Mouse (Mus musculus) lung, embryonic 15.5 days (tissue): Measurements from ENCODE around the gene Tardbp. TPM values are rescaled to one million over a fixed set of nuclear protein-coding genes. Genes with fewer than 3 reads are reported as not detected.

ENCODE experiments used
- ATAC-seq: fragments of 200-750 bp; cut with Nextera tagmentation; 2 replicates; pipeline ENCODE4 v1.8.0; 2017; ENCODE audit warnings: moderate number of reproducible peaks, borderline replicate concordance; ENCODE audit not compliant: low FRiP score, low TSS enrichment; ENCODE audit errors: extremely low read depth
- H3K27ac ChIP-seq: fragments of 300-500 bp; sonication (generic); 2 replicates; pipeline ENCODE4 v1.5.1; 2015; ENCODE audit warnings: moderate library complexity, mild to moderate bottlenecking, inconsistent platforms
- H3K27me3 ChIP-seq: fragments of 300-500 bp; sonication (generic); 2 replicates; pipeline ENCODE4 v1.6.1; 2015; ENCODE audit warnings: inconsistent platforms
- H3K36me3 ChIP-seq: fragments of 300-500 bp; sonication (generic); 2 replicates; pipeline ENCODE4 v1.6.1; 2015; ENCODE audit warnings: inconsistent platforms
- H3K4me1 ChIP-seq: fragments of 300-500 bp; sonication (generic); 2 replicates; pipeline ENCODE4 v1.6.1; 2015; ENCODE audit warnings: inconsistent platforms
- H3K4me2 ChIP-seq: fragments of 300-500 bp; sonication (generic); 2 replicates; pipeline ENCODE4 v1.6.1; 2015; ENCODE audit warnings: inconsistent platforms, mild to moderate bottlenecking, moderate library complexity
- H3K4me3 ChIP-seq: fragments of 300-500 bp; sonication (generic); 2 replicates; pipeline ENCODE4 v1.5.1; 2015; ENCODE audit warnings: mild to moderate bottlenecking, inconsistent platforms
- H3K9ac ChIP-seq: fragments of 300-500 bp; sonication (generic); 2 replicates; pipeline ENCODE4 v1.6.1; 2015; ENCODE audit warnings: inconsistent platforms
- H3K9me3 ChIP-seq: fragments of 300-500 bp; sonication (generic); 2 replicates; pipeline ENCODE4 v1.6.1; 2016; ENCODE audit warnings: inconsistent platforms
- WGBS: fragments of 180-500 bp; shearing (Covaris S2); methylation state at CpG from one replicate; pipeline ENCODE4 v1.1.7; 2015; 5-methylcytosine and 5-hydroxymethylcytosine counted together
- polyA plus RNA-seq: library from polyadenylated mRNA; unstranded; fragments of >200 nt; fragmentation: Nextera tagmentation; extraction: Ambion mirVana; gene quantifications from 2 replicates; pipeline ENCODE4 v1.2.1, GENCODE M21; 2015

Tardbp gene
- polyA plus RNA-seq, 1 experiment from 2014 or later = 392 TPM

DNA sequence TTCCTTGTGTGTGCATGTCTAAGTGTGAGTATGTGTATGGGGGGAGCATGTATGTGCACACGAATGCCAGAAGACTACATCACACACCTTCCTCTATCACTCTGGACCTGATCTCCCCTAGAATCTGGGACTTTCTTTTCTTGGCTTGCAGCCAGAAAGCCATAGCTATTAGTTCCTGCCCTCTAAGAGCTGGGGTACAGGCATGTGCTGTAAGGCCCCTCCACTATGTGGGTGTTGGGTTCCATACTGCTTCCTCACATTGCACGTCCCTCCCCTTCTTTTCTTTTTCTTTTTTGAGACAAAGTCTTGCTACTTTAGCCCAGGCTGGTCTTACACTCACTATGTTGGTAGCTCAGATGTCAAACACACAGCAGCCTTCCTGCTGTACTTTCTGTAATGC is 8.5 kb upstream of the Tardbp start:
- Histone ChIP-seq H3K9ac (no peak overlapping the region), H3K4me1 (0 out of 2 replicates have a peak, but pooled peaks cover 9% of the 10 kb centered on the region), H3K36me3 (no peaks in the 10 kb centered on the region), H3K4me3 (no peak overlapping the region), H3K4me2 (no peak overlapping the region), H3K27ac (no peak overlapping the region), H3K27me3 (no peaks in the 10 kb centered on the region), H3K9me3 (no peaks in the 10 kb centered on the region)
- no peak for ATAC-seq
- 60% methylated on average over 2 of the region's 2 CpGs for WGBS

DNA sequence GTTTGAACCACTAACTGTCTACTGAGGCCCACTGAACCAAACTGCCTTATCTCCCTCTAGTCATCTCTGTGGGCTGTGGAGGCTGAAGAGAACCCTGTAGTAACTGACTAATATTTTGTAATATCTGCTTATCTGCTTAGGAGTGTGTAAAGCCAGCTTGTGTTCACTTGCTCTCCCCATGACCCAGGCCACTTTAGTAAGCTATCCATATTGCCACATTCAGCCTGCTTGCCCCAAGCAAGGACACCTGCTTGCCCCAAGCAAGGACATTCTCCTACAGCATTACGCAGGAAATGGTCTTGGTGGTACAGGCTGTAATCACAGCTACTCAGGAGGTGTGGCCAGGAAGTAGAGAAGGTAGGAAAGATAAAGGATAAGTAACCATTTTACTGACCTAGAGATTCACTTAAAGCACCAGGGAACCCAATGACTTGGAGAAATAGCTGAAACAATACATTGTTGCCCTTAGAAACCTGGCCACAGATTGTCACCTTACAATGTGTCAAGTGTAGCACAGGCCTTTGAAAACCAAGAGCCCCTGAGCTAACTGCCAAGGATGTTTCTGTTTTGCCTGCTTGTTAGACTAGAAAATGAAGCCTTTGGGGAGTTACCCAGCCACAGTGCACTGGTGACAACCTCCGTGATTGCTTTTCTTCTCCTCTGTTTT is 6.7 kb upstream of the Tardbp start:
- 52% methylated on average over 2 of the region's 2 CpGs for WGBS
- H3K27me3 ChIP-seq = no peaks in the 10 kb centered on the region
- H3K4me2 ChIP-seq = no peak overlapping the region
- no peak overlapping the region for H3K4me3 ChIP-seq
- H3K36me3 ChIP-seq = no peaks in the 10 kb centered on the region
- no peak for ATAC-seq
- H3K4me1 ChIP-seq = 0 out of 2 replicates have a peak, but pooled peaks cover 9% of the 10 kb centered on the region
- peak overlapping the region; percentile 15; the same call in 1 of the 2 replicates for H3K27ac ChIP-seq
- no peak overlapping the region for H3K9ac ChIP-seq
- H3K9me3 ChIP-seq = no peaks in the 10 kb centered on the region

DNA sequence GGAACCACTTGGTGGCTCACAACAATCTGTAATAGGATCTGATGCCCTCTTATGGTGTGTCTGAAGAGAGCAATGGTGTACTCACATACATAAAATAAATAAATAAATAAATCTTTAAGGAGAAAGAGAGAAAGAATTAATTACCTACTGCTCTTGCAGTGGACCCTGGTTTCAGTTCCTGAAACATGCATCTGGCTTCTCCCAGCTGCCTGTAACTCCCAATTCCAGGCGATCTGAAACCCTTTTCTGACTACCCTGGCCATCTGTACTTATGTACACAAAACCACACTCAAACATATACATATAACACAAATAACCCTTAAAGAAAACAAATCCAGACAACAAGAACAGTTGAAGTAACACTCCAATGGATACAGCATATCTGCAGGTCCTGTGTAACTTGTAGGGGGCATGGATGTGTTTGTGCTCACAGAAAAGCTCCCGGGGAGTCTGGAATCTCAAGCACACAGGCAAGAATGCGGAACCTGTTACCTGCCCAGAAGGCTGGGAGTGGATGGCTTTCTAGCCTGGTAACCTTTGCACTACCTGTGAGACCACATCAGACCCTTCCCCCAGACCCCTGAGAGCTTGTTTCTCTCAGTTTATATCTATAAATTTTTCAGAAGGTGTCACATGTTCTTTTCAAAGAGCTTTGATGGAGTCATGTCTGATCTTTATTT is 5.3 kb upstream of the Tardbp start:
- Histone ChIP-seq H3K4me1 (peaks cover 7% of the 10 kb centered on the region), H3K9ac (no peak overlapping the region), H3K4me2 (no peak overlapping the region), H3K36me3 (no peaks in the 10 kb centered on the region), H3K9me3 (no peaks in the 10 kb centered on the region), H3K27me3 (no peaks in the 10 kb centered on the region), H3K4me3 (no peak overlapping the region), H3K27ac (peak overlapping the region; percentile 79)
- no peak; the same call in 1 of the 2 replicates for ATAC-seq
- WGBS = 44% methylated on average over 3 of the region's 3 CpGs

DNA sequence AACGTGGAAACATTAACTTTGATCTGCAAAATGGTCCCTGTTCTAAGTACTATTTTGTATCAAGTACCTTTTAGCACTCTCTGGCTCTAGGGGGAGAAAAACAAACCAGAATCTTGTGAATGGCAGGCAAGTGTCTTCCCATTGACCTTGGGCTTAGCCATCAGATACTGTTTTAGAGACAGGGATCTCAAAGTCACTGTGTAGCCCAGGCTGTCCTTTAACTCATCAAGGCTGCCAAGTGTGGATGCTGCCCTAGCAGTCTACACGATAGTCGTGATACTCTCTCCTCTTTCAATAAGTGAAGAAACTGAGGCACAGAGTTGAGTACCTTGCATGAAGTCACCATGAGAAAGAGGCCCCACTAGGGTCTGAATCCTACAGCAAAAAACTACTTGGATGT is 427 bp upstream of the Tardbp start:
- no peak overlapping the region for H3K27ac ChIP-seq
- peak; percentile 8; the same call in 1 of the 2 replicates for ATAC-seq

DNA sequence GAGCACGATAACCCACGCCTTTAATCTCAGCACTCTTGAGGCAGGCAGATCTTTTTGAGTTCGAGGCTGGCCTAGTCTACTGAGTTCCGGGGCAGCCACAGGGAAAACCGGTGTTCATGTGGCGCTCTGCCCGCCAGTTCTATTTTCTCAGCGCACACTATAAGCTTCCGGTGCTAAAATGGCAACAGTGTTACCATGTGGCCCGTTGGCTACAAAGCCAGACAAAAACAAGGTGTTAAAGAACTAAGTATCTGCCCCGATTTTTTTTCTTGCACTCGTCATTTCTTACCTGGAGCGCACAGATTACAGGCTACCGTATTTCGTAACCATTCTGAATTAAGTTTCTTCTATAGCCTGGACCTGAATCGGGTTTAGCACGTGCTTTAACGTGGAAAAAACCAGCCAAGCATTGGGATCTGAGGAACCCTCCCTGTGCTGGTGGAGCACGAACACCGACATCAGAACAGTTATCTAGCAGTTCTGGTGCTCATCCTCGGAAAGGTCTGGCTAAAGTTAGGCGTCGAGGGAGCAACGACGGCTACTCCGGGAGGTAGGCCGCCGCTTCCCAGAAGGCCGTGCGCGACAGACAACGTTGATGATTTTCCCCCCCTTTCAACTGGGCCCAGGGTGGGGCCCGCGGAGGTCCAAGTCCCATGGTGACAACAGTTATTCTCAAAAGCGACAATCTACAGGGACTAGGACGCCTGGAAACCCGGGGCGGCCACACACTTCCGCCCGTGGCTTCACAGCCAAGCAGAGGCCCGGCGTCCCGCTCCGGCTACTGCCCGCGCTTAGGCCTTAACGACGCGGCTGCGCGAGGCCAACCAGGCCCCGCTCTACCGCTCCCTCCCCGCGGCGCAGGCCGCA is 830 bp downstream of the Tardbp start:
- peak overlapping the region; percentile 88 for H3K27ac ChIP-seq
- H3K4me3 ChIP-seq = peak overlapping the region; percentile 77
- ATAC-seq = peak; percentile 66
- no peaks in the 10 kb centered on the region for H3K9me3 ChIP-seq
- H3K36me3 ChIP-seq = peaks cover 41% of the 10 kb centered on the region
- H3K9ac ChIP-seq = peak overlapping the region; percentile 95
- H3K27me3 ChIP-seq = no peaks in the 10 kb centered on the region
- H3K4me1 ChIP-seq = peaks cover 32% of the 10 kb centered on the region
- WGBS = under 1% methylated on average over 57 of the region's 57 CpGs
- peak overlapping the region; percentile 80 for H3K4me2 ChIP-seq

More for the DNA sequence above, 427 bp upstream of the Tardbp start:
- H3K27me3 ChIP-seq = no peaks in the 10 kb centered on the region
- peak overlapping the region; percentile 80 for H3K4me2 ChIP-seq
- H3K9ac ChIP-seq = peak overlapping the region; percentile 11; the same call in 1 of the 2 replicates
- H3K4me3 ChIP-seq = peak overlapping the region; percentile 77
- 58% methylated on average over 3 of the region's 3 CpGs for whole genome bisulfite sequencing
- peaks cover 29% of the 10 kb centered on the region for H3K36me3 ChIP-seq
- peaks cover 30% of the 10 kb centered on the region for H3K4me1 ChIP-seq
- H3K9me3 ChIP-seq = no peaks in the 10 kb centered on the region

DNA sequence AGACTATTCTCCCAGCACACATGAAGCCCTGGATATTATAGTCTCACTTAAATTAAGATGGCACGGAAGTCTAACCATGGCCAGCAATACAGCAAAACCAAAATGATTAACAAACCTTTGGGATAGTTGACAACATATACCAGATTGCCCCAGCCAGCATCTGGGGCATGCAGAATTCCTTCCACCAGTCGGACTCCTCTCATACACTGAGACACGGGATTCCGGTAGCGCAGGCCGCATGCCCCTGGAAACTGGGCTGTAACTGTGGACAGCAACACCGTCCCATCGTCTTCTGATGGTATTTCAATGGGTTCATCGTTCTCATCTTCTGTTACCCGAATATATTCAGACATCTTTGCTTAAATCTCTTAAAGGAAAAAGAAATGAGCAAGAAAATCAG is 1.8 kb downstream of the Tardbp start:
- Histone ChIP-seq H3K27ac (no peak overlapping the region), H3K9ac (peak overlapping the region; percentile 95), H3K36me3 (peaks cover 48% of the 10 kb centered on the region), H3K4me3 (peak overlapping the region; percentile 77), H3K4me2 (peak overlapping the region; percentile 80), H3K27me3 (no peaks in the 10 kb centered on the region), H3K9me3 (no peaks in the 10 kb centered on the region), H3K4me1 (peaks cover 38% of the 10 kb centered on the region)
- ATAC-seq = no peak
- WGBS = 71% methylated on average over 10 of the region's 10 CpGs

DNA sequence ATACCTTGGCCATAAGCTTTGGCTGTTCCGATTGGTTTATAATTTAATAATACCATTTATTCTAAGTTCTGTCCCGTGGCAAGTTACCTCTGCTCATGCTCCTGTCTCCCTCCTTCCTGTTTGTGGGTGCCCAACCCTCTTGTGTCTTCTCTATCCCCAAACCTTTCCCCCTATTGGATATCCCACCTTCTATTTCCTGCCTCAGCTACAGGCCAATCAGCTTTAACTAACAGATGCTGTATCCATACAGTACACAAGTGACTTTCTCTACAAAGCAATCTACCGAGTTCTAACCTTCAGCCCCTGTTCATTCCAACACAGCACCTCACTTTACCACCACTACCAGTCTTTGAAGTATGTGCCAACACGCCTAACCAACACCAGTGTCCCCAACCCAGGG is 3.2 kb downstream of the Tardbp start:
- no peak for ATAC-seq
- H3K4me2 ChIP-seq = 0 out of 2 replicates have a peak overlapping the region, but pooled peaks have one; percentile 0
- 80% methylated on average over 4 of the region's 4 CpGs for WGBS
- H3K4me1 ChIP-seq = peaks cover 41% of the 10 kb centered on the region
- H3K9ac ChIP-seq = no peak overlapping the region
- H3K27ac ChIP-seq = no peak overlapping the region
- peaks cover 62% of the 10 kb centered on the region for H3K36me3 ChIP-seq
- no peaks in the 10 kb centered on the region for H3K9me3 ChIP-seq
- no peak overlapping the region for H3K4me3 ChIP-seq
- H3K27me3 ChIP-seq = no peaks in the 10 kb centered on the region

DNA sequence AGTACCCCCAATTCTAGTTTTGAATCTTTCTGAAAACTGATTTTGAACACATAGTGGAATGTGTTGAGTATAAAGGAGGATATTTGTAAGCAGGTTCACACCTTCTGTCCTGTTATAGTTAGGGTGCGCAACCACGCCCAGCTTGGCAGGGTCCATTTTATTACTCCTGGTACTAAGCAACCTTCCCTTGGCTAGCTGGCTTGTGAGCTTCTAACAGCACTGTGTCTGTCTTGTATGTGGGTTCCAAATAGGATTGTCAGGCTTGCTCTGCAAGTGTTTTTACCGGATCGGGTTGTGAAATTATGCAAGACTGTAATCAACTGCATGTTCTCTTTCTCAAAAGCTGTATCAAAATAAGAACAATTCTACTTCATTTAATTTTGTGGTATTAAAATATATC is 4.3 kb downstream of the Tardbp start:
- Histone ChIP-seq H3K4me2 (no peak overlapping the region), H3K9ac (no peak overlapping the region), H3K27ac (no peak overlapping the region), H3K4me3 (no peak overlapping the region), H3K36me3 (peaks cover 68% of the 10 kb centered on the region), H3K4me1 (peaks cover 41% of the 10 kb centered on the region), H3K9me3 (no peaks in the 10 kb centered on the region), H3K27me3 (no peaks in the 10 kb centered on the region)
- ATAC-seq = no peak
- 91% methylated on average over 4 of the region's 4 CpGs for WGBS

DNA sequence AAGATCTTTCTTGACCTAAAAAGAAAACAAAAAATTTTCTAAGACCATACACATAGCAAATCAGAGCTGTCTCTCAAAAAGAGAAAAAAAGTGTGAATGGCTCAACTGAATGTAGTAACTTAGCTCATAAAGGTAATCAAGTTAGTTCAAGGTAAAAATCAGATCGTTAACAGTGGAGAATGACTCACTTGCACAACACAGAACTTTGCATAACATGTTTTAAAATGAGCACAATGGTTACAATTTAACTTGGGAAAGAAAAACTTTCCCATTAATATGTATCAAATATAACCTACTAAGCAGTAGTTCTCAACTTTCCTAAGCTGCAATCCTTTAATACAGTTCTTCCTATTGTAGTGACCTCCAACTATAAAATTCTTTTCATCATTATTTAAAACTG is 6.1 kb downstream of the Tardbp start:
- Histone ChIP-seq H3K9ac (no peak overlapping the region), H3K4me2 (no peak overlapping the region), H3K27me3 (no peaks in the 10 kb centered on the region), H3K9me3 (no peaks in the 10 kb centered on the region), H3K4me3 (no peak overlapping the region), H3K36me3 (peaks cover 85% of the 10 kb centered on the region), H3K27ac (no peak overlapping the region), H3K4me1 (peaks cover 38% of the 10 kb centered on the region)
- WGBS = 88% methylated on average over 1 of the region's 1 CpGs
- no peak for ATAC-seq

DNA sequence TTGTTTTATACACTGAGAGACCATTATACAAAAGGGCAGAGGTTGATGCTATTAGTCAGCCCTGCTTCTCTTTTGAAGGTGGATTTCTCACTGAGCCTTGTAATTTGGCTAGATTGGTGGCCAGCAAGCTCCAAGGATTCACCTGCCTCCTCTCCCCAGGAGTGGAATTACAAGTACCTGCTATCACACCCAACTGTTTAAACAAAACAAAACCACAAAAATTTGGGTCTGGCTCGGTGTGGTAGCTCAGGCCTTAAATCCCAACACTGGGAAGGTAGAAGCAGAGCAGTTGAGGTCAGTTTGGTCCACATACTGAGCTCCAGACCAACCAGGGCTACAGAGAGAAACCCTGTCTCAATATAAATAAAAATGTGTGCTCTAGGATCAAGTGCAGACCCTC is 7.0 kb downstream of the Tardbp start:
- H3K4me3 ChIP-seq = no peak overlapping the region
- H3K4me1 ChIP-seq = peaks cover 33% of the 10 kb centered on the region
- H3K36me3 ChIP-seq = peaks cover 90% of the 10 kb centered on the region
- 48% methylated on average over 1 of the region's 1 CpGs for WGBS
- H3K9me3 ChIP-seq = no peaks in the 10 kb centered on the region
- no peak overlapping the region for H3K27ac ChIP-seq
- H3K9ac ChIP-seq = no peak overlapping the region
- H3K27me3 ChIP-seq = no peaks in the 10 kb centered on the region
- no peak overlapping the region for H3K4me2 ChIP-seq
- ATAC-seq = no peak

DNA sequence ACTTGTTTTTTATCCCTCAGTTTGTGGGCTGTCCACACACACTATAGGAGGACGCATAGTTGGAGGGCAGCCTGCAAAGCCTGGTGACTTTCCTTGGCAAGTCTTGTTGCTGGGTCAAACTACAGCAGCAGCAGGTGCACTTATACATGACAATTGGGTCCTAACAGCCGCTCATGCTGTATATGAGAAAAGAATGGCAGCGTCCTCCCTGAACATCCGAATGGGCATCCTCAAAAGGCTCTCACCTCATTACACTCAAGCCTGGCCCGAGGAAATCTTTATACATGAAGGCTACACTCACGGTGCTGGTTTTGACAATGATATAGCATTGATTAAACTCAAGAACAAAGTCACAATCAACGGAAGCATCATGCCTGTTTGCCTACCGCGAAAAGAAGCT is 13.1 kb downstream of the Tardbp start:
- H3K4me1 ChIP-seq = 0 out of 2 replicates have a peak, but pooled peaks cover 3% of the 10 kb centered on the region
- no peak for ATAC-seq
- no peak overlapping the region for H3K9ac ChIP-seq
- no peak overlapping the region for H3K4me3 ChIP-seq
- peaks cover 57% of the 10 kb centered on the region for H3K36me3 ChIP-seq
- no peaks in the 10 kb centered on the region for H3K9me3 ChIP-seq
- no peaks in the 10 kb centered on the region for H3K27me3 ChIP-seq
- no peak overlapping the region for H3K27ac ChIP-seq
- no peak overlapping the region for H3K4me2 ChIP-seq
- WGBS = 82% methylated on average over 9 of the region's 9 CpGs
